Mouse (Mus musculus) stomach, embryonic 14.5 days (tissue): ENCODE measurements around the gene Kdm5b. TPM values are rescaled to one million over a fixed set of nuclear protein-coding genes. Genes with fewer than 3 reads are reported as not detected.
A peak's percentile ranks its signal among the peaks of the same experiment; 100 is the strongest.

Experiments
- ATAC-seq: fragments of 200-750 bp; cut with Nextera tagmentation; 2 replicates; pipeline ENCODE4 v1.8.0; 2017; ENCODE audit warnings: low read depth, moderate TSS enrichment; ENCODE audit not compliant: insufficient number of reproducible peaks, insufficient read depth, low FRiP score
- H3K27ac ChIP-seq: fragments of 300-500 bp; sonication (generic); 2 replicates; pipeline ENCODE4 v1.5.1; 2014; ENCODE audit warnings: mild to moderate bottlenecking, low read length, moderate library complexity, mixed read lengths
- H3K27me3 ChIP-seq: fragments of 300-500 bp; sonication (generic); 2 replicates; pipeline ENCODE4 v1.6.1; 2014; ENCODE audit warnings: low read length, control low read depth, mixed read lengths; ENCODE audit not compliant: control insufficient read depth, insufficient read depth
- H3K36me3 ChIP-seq: fragments of 300-500 bp; sonication (generic); 2 replicates; pipeline ENCODE4 v1.6.1; 2014; ENCODE audit warnings: mild to moderate bottlenecking, control low read depth, low read length, moderate library complexity, mixed read lengths; ENCODE audit not compliant: control insufficient read depth, insufficient read depth
- H3K4me1 ChIP-seq: fragments of 300-500 bp; sonication (generic); 2 replicates; pipeline ENCODE4 v1.6.1; 2014; ENCODE audit warnings: low read length, control low read depth, mixed read lengths; ENCODE audit not compliant: control insufficient read depth, insufficient read depth
- H3K4me2 ChIP-seq: fragments of 300-500 bp; sonication (generic); replicated peaks from 2 replicates; pipeline ENCODE4 v1.6.1; 2014; ENCODE audit warnings: low read depth, low read length, control low read depth
- H3K4me3 ChIP-seq: fragments of 300-500 bp; sonication (generic); 2 replicates; pipeline ENCODE4 v1.5.1; 2014; ENCODE audit warnings: low read depth, low read length, control low read depth
- H3K9ac ChIP-seq: fragments of 300-500 bp; sonication (generic); replicated peaks from 2 replicates; pipeline ENCODE4 v1.6.1; 2014; ENCODE audit warnings: low read depth, mild to moderate bottlenecking, control low read depth, low read length, moderate library complexity, mixed read lengths
- H3K9me3 ChIP-seq: fragments of 300-500 bp; sonication (generic); 2 replicates; pipeline ENCODE4 v1.6.1; 2016; ENCODE audit warnings: low read depth, low read length, control low read depth; ENCODE audit not compliant: control insufficient read depth
- whole genome bisulfite sequencing: fragments of 180-500 bp; shearing (Covaris S2); extraction: QIAGEN DNeasy Blood & Tissue Kit; methylation state at CpG from one replicate; pipeline ENCODE4 v1.1.7; 2014; 5-methylcytosine and 5-hydroxymethylcytosine counted together
- polyA plus RNA-seq: library from polyadenylated mRNA; unstranded; fragments of >200 nt; fragmentation: Nextera tagmentation; extraction: Ambion mirVana; gene quantifications from 2 replicates; pipeline ENCODE4 v1.2.1, GENCODE M21; 2014

The Kdm5b gene
- polyA plus RNA-seq, 1 experiment from 2014 or later: 80.6 TPM

DNA sequence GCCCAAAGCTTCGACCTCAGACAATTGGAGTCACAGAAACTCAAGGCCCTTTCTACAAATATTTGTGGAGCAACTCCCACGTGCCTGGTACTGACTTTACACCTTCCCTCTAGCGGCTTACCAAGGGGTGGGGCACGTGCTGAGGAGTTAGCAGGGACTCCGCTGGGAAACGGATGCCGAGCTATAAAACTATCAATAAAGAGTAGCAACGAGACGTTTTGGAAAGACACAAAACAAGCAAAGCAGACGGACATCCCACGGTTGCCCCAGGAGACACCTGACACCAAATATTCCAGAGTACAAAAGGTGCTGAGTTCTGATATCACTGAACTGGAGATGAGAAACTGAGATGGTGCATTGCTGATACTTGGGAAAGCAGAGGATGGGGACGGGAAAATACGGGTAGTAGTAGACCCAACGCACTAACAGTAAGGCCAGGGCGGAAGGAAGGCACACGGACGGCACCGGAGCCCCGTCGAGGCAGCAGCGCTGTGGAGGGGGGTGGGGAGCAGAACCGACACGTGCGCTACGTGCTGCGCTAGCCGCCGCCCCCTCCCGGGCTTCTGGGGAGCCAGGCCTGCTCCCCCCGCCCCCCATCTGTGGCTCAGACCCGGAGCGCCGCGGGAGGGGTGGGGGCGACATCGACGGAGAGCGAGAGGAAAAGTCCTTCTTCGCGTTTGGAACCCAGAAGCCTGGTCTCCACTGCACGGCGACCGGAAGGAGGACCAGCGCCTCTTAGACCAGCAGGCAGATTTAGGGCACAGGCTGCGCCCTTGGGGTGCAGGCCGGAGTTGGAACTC is 3.9 kb upstream of the Kdm5b start:
- WGBS: under 1% methylated on average over 46 of the region's 46 CpGs
- Histone ChIP-seq H3K27me3 (no peaks in the 10 kb centered on the region), H3K4me3 (peak overlapping the region; percentile 60), H3K27ac (peak overlapping the region; percentile 93), H3K9ac (peak overlapping the region; percentile 73), H3K9me3 (no peaks in the 10 kb centered on the region), H3K4me2 (peak overlapping the region; percentile 81), H3K4me1 (peaks cover 18% of the 10 kb centered on the region), H3K36me3 (no peaks in the 10 kb centered on the region)
- ATAC-seq: peak; percentile 39; the same call in 1 of the 2 replicates

DNA sequence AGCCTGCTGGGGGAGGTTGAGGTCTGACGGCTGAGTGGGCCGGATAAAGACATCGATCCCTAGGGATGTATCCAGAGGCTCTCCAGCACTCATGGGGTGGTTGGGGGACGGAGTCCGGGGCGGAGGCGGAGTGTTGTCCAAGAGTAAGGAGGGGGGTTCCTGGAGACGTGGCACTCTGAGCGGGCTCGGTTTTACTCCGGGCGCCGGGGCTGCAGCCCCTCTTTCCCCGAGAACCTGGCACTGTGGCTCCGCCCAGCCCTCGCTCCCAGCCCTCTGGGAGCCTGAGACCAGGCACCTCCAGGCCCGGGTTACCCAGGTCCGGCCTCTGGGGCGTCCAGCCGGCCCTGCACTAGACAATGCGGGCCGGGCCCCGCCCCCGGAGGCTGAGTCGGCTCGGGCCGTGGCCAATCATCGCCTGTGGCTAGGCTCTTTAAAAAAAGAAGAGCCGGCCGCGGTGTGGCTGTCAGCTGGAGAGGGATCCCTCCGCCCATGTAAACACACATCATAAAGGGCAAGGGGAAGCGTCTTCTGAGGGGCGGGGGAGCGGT is 3.2 kb upstream of the Kdm5b start:
- Histone ChIP-seq H3K9ac (peak overlapping the region; percentile 73), H3K9me3 (no peaks in the 10 kb centered on the region), H3K27ac (peak overlapping the region; percentile 93), H3K4me1 (peaks cover 18% of the 10 kb centered on the region), H3K4me3 (peak overlapping the region; percentile 60), H3K36me3 (no peaks in the 10 kb centered on the region), H3K4me2 (peak overlapping the region; percentile 81), H3K27me3 (no peaks in the 10 kb centered on the region)
- peak; percentile 92 for ATAC-seq
- WGBS: under 1% methylated on average over 35 of the region's 35 CpGs

DNA sequence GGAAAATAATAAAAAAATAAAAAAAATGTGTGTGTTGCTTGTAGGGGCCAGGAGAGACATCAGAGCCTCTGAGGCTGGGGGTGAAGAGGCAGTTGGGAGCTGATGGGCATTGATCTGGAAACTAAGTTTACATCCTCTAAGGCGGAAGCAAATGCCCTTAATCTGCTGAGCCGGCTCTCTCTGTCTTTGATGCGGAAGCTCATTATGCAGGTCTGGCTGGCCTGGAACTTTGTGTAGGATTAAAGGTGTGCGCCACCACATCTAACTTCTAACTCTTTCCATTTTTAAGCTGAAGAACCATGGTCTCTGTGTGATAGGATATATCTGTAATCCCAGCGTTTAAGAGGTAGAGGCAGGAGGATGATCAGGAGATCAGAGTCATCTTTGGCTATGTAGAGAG is 1.5 kb upstream of the Kdm5b start:
- Histone ChIP-seq H3K9me3 (no peaks in the 10 kb centered on the region), H3K27ac (no peak overlapping the region), H3K4me3 (no peak overlapping the region), H3K27me3 (no peaks in the 10 kb centered on the region), H3K9ac (no peak overlapping the region), H3K36me3 (no peaks in the 10 kb centered on the region), H3K4me1 (peaks cover 25% of the 10 kb centered on the region), H3K4me2 (no peak overlapping the region)
- no peak for ATAC-seq
- 66% methylated on average over 5 of the region's 5 CpGs for WGBS

DNA sequence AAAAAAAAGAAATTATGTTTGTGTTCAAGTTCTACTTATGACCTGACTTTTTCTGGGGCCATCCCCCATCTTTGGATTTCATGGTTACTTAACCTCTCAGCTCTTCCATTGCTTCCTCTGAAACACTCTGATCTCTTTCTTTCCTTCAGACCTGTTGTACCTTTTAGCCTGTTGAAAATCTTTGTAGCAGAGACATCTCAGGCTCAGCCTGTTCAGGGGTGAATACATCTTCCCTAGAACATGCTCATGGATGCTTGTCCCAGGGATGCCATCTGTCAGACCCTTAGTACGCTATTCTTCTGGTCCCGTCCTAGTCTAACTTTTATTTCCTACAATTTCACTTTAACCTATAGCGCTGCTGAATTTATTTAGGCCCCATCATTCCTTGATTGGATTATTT is 745 bp upstream of the Kdm5b start:
- Histone ChIP-seq H3K27ac (no peak overlapping the region; the same call in 1 of the 2 replicates), H3K4me2 (no peak overlapping the region), H3K4me3 (no peak overlapping the region), H3K9me3 (no peaks in the 10 kb centered on the region), H3K36me3 (no peaks in the 10 kb centered on the region), H3K4me1 (peaks cover 25% of the 10 kb centered on the region), H3K9ac (no peak overlapping the region), H3K27me3 (no peaks in the 10 kb centered on the region)
- ATAC-seq: no peak
- WGBS: 64% methylated on average over 3 of the region's 3 CpGs

DNA sequence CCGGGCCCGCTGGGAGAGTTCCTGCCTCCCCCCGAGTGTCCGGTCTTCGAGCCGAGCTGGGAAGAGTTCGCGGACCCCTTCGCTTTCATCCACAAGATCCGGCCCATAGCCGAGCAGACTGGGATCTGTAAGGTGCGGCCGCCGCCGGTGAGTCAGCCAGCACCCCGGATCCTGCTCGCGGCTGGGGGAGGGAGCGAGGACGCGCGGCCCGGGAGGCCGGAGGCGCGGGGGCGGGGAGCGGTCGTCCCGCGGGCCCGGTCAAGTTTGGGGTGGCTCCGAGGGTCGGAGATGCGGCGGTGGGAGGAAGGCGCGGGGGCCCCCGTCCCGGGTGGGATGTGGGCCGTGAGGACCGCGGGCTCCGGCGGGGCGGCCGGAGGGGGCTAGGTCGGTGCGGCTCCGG is 425 bp downstream of the Kdm5b start:
- H3K4me2 ChIP-seq: peak overlapping the region; percentile 64
- peaks cover 21% of the 10 kb centered on the region for H3K4me1 ChIP-seq
- WGBS: under 1% methylated on average over 48 of the region's 50 CpGs
- H3K4me3 ChIP-seq: peak overlapping the region; percentile 100
- H3K27ac ChIP-seq: peak overlapping the region; percentile 95
- no peaks in the 10 kb centered on the region for H3K36me3 ChIP-seq
- H3K9ac ChIP-seq: peak overlapping the region; percentile 98
- no peaks in the 10 kb centered on the region for H3K27me3 ChIP-seq
- H3K9me3 ChIP-seq: no peaks in the 10 kb centered on the region
- 0 out of 2 replicates have a peak, but pooled peaks have one; percentile 3 for ATAC-seq

DNA sequence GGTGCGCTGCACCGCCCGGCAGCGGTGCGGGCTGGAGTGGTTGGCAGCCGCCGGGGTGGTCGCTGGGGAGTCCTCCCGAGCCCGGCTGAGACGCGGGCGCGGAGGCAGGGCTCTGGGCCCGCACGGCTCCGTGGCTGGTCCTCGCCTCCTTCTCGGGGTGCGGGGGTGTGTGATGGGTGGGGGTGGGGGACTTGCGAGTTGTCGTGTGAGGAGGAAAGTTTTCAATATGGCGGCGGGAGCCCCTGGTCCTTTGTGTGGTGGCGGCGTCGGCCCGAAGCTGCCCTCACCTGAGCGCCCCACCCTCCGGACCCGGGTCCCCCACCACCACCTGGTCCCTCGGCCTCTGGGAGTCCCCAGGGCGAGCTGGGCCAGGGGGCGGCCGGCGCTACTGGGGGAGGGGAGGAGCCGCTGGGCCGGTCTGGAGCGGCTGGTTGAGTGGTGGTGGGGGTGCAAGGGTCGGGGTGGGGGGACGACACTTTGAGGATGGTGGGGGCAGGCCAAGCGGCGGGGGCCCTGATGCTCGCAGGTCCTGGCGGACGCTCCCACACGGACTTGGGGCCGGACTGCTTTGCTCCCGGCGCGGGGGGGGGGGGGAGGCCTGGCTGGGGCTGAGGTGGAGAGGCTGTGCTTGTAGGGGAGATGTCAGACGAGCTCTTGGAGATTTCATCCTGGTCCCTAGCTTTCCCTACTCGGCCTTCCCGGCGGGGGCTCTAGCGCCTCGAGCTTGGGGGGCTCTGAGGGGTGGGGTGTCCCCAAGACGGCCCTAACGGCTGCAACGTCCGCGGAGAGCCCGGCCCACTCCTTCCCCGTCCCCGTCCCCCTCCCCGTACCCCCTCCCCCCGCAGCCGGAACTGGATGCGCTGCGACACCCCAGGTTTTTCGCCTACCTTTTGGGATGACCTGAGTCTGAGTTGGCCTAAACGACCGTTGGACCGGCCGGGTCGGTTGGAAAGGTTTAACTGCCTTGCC is 1.1 kb downstream of the Kdm5b start:
- Histone ChIP-seq H3K27me3 (no peaks in the 10 kb centered on the region), H3K4me2 (peak overlapping the region; percentile 64), H3K4me3 (peak overlapping the region; percentile 100), H3K9me3 (no peaks in the 10 kb centered on the region), H3K36me3 (no peaks in the 10 kb centered on the region), H3K27ac (peak overlapping the region; percentile 95), H3K4me1 (peaks cover 17% of the 10 kb centered on the region; the same call in 1 of the 2 replicates), H3K9ac (peak overlapping the region; percentile 98)
- WGBS: 1% methylated on average over 56 of the region's 76 CpGs
- ATAC-seq: no peak

DNA sequence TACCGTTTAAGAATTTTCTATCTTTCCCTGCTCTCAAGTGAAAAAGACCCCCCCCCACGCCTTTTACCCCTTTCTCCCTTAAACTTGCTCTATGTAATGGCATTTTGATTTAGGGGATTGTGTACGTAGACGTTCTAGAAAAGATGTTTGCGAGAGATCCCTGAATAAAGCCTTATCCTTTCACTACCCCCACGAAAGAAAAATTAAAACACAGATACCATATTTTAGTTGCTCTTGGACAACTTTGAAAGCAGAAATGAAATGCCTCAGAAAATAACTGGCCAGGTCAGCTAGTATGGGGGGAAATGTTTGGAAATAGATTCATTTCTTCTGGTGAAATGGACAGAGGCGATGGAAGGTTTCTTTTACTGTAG is 1.8 kb downstream of the Kdm5b start:
- no peaks in the 10 kb centered on the region for H3K27me3 ChIP-seq
- ATAC-seq: no peak
- WGBS: 5% methylated on average over 7 of the region's 7 CpGs
- no peaks in the 10 kb centered on the region for H3K36me3 ChIP-seq
- peak overlapping the region; percentile 98 for H3K9ac ChIP-seq
- H3K9me3 ChIP-seq: no peaks in the 10 kb centered on the region
- H3K4me1 ChIP-seq: 0 out of 2 replicates have a peak, but pooled peaks cover 17% of the 10 kb centered on the region
- no peak overlapping the region; the same call in 1 of the 2 replicates for H3K27ac ChIP-seq
- peak overlapping the region; percentile 100 for H3K4me3 ChIP-seq
- H3K4me2 ChIP-seq: peak overlapping the region; percentile 64

DNA sequence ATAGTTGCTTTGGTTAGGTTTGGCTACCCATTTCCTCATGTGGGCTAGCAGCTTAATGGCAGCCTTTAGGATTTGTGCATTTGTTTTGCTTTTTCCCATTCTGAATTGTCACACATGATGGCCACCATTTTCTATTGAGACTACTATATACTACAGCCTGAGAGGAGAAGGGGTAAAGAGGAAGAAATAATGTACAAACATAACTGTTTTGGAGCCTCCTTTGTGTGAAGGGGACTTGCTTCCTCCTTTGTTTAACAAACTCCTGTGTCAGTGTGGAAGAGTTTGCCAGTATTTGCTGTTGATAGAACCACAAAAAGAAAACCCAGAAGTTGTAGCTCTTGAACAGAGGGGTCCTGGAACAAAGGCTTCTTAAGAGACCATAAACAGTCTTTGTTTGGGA is 2.5 kb downstream of the Kdm5b start:
- Histone ChIP-seq H3K4me3 (peak overlapping the region; percentile 100), H3K27ac (no peak overlapping the region), H3K9ac (no peak overlapping the region), H3K4me1 (0 out of 2 replicates have a peak, but pooled peaks cover 15% of the 10 kb centered on the region), H3K27me3 (no peaks in the 10 kb centered on the region), H3K4me2 (peak overlapping the region; percentile 64), H3K36me3 (no peaks in the 10 kb centered on the region), H3K9me3 (no peaks in the 10 kb centered on the region)
- ATAC-seq: no peak
